Mouse (Mus musculus) kidney, adult 2 months (tissue): ENCODE results near the gene Galnt12.

Experiments
- CTCF ChIP-seq: fragments of 200-500 bp; conservative IDR thresholded peaks from 2 replicates; pipeline ENCODE4 v1.5.1; 2011; ENCODE audit warnings: low read depth, mild to moderate bottlenecking, control low read depth, low read length, moderate library complexity, mixed read lengths; ENCODE audit not compliant: insufficient read depth, insufficient read length
- POLR2A ChIP-seq: fragments of 200-500 bp; IDR thresholded peaks from one replicate; pipeline ENCODE4 v1.6.1; 2011; ENCODE audit warnings: low read depth, low read length, control low read depth

DNA sequence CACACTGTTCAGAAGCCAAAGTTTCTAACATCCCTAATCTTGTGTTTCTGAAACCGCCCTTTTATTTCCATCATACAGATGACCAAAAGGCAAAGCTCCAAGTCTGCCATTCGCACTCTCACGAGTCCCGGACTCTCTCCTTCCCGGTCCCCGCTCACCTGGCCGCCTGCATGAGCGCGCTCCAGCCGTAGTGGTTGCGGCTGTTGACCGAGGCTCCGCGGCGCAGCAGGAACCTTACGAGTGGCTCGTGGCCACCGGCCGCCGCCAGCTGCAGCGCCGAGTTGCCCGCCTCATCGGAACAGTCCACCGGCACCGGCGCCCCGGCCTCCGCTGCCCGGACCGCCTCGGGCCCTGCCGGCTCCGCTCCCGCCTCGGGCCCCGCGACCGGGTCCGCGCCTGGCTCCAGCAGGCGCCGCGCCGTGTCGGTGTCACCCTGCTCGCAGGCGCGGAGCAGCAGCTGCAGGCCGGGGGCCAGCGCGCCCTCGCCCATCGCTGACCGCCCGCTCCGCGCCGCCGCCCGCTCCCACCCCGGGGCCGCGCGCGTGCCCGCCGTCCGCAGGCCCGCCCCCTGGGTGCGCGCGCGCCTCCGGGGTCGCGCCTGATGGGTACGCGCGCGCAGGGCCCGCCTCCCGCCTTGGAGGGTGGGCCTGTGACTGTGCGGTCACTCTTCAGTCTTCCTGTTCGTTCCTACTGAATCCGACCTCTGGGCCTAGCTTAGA, 34.8 kb upstream of the Galnt12 start, which contains the start of gene Anks6:
- no peak for TF ChIP-seq POLR2A
- TF ChIP-seq CTCF = no peak
